Mouse (Mus musculus) right cerebral cortex, postnatal 10 days (tissue): Measurements from ENCODE around the gene 2900026A02Rik.
A peak's percentile ranks its signal among the peaks of the same experiment; 100 is the strongest.

ENCODE experiments used
- DNase-seq, 2 experiments: peaks; one replicate each; pipeline ENCODE4 v3.0.0; 2021; ENCODE audit warnings: low spot score in 2 of 2

2900026A02Rik gene

GRCm38 (mm10) chr5:113150871-113151553, 70.0 kb downstream of the 2900026A02Rik start:
- no peak for DNase-seq

DNA sequence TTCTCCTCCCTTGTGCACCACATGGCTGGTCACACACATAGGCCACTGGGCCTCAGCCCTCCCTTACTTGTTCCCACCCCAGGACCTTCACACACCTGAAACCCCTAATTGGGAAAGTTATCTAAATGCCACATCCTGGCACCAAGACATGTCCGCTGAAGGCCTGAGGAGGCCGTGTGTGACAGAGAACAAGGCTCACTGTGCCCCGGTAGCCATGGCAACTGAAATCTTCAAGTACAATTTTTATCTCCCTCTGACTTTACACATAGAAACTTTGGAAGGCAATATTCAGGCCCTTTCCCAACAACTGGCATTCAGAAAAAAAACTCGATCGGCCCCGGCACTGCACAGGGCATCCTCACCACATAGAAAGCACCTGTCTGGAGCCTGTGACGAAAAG, 72.0 kb downstream of the 2900026A02Rik start:
- no peak for DNase-seq

DNA sequence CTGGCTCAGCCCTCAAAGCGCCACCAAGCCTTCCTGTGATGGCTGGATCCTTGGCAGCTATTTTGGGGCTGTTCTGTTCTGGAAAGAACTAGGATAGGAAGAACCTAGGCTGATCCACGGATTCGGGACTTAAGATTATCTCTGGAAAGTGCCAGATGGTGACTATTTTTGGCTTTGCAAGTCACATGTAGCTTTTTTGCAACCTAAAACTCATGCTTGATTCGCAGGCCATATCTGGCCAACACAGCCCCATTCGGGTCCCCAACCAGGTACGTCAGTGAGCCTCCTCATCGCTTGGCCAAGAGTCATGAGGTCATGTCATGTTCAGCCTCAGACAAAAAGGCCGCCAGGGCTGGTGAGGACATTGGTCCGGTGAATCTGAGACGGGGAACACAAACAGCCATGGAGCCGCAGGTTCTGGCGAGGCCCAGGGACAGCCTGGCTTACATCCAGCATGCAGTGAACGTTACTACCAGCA, 73.0 kb downstream of the 2900026A02Rik start:
- DNase-seq = peak; percentile 71 to 81

DNA sequence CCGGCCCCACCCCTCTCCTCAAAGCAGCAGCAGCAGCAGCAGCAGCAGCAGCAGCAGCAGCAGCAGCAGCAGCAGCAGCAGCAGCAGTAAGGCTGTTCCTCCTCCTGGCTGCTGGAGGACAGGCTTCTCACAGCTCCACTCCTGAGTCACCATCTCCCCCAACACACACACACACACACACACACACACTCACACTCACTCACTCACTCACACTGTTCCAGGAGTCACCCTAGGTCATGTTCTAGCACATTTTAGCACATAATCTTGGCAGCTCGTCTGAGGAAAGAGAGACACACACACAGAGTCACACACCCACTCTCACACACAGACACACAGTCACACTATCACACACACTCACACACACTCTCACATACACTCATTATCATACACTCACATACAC, 74.4 kb downstream of the 2900026A02Rik start:
- no peak for DNase-seq

GRCm38 (mm10) chr5:113145171-113145570, 75.9 kb downstream of the 2900026A02Rik start:
- peak in 1 of 2 experiments; percentile 62 for DNase-seq

DNA sequence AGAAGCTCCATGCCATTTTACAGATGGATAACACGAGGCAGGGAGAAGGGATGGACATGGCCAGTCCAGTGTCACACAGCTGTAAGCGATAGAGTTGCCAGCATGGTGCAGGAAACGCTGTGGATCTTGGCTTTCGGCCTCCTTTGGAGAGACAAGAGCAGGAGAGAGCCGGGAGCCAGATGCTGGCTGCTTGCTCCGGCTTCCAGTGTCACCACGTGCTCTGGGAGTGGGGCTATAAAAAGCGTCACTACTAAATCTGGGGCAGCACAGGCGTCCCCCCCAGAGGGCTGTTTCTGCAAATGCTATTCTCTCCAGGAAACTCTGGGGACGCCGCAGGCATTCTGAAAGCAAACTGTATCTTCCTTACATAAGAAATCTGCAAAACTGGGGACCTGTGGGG, 78.5 kb downstream of the 2900026A02Rik start:
- peak; percentile 89 to 94 for DNase-seq

DNA sequence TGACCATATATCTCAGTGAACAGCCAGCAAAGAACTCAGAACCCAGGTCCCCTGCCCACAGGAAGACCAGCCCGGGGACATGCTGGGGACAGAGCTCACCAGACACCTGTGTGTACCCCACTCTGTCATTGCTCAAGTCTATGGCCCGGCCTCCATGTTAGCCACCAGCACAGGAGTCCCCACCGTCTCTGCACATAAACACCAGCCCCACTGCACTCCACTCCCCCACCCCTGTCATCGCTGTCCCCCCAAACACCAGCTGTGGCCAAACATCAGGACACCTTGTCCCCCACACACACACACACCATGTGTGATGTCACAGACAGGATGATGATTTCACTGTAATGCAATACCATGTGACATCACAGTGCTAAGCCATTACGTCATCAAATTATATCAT, 79.0 kb downstream of the 2900026A02Rik start:
- DNase-seq = no peak

GRCm38 (mm10) chr5:113140872-113141271, 80.2 kb downstream of the 2900026A02Rik start:
- no peak for DNase-seq

- no peak for DNase-seq
These were observed 81.0 kb downstream of the 2900026A02Rik start for GRCm38 (mm10) chr5:113140051-113140450.

GRCm38 (mm10) chr5:113139064-113139726, 81.8 kb downstream of the 2900026A02Rik start:
- peak in 1 of 2 experiments; percentile 78 for DNase-seq

DNA sequence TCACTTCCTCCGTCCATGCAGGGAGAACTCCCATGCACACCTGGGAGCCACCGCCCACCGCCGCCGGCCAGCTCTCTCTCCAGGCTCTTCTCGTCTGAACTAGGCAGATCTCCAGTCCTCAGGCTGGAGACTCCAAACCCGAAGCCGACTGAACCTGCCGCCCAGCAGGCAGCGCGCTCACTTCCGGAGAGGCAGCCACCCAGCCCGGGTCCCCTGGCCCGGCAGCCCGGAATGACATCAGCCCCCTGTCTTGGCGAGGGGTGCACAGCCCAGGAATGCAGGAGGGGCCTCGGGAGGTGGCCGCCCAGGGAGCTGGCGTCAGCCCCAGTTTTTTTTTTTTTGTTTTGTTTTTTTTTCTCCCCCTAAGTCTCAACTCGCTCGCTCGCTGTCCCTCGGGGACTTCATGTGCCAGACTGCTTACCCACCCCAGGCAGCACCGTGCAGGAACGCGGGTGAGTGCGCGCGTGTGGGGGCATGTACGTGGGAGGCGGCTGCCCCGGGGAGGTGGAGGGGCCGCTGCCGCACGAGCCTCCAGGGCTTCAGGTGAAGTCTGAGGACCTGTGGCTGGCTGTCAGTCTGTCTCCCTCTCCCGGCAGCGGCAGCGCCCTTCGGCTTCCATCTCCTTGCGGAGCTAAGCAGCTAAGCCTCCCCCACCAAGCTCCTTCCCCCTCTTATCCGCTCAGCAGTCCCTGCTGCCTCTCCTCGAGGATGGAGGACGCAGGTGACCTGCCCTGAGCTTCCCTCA, 82.5 kb downstream of the 2900026A02Rik start:
- DNase-seq = peak; percentile 70 to 71

- DNase-seq = no peak
These were observed 83.2 kb downstream of the 2900026A02Rik start for GRCm38 (mm10) chr5:113137691-113138318.

DNA sequence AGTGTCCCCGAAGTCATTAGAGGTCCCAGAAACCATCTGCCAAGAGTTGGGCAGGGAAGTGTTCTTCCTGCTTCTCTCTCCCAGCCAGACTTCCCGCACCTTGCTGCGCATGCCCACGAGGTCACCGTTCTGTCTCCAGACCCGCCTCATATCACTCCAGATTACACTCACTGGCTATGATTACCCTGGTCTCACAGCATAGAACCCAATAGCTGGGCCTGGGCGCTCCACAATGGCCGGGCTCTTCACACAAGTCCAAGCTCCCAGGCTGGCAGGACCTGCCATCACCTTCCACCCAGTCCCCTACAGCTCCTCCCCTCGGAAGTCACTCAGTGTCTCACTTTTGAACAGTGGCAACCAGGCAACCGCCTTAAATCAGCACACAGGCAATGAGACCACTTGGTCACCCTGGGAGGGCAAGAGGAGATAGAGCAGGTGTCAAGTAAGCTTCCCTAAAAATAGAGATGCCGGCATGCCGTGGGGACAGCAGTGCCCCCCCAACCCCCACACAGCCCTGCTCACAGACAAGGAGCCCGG, 84.0 kb downstream of the 2900026A02Rik start:
- no peak for DNase-seq

GRCm38 (mm10) chr5:113135513-113135912, 85.5 kb downstream of the 2900026A02Rik start:
- DNase-seq = no peak

GRCm38 (mm10) chr5:113133722-113134710, 87.0 kb downstream of the 2900026A02Rik start:
- no peak for DNase-seq

DNA sequence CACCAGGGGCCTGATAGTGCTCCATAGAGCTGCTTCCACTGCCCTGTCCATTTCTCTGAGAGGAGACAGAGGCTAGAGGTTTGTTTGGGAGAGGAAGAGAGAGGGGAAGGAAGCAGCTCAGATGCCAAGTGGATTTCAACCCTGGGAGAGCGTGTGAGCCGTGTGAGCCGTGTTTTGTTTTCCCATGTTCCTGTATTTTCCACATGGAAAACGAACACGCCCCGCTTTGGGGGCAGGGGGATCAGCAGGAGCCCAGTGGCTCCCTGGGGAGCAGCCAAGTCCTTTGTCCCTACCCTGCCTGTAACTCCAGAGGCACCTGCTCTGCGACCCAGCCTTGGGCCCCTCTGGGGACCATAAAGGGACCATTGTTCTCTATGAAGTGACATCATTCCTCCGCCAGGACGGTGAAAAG, 88.0 kb downstream of the 2900026A02Rik start:
- DNase-seq = no peak

- no peak for DNase-seq
These were observed 88.4 kb downstream of the 2900026A02Rik start for GRCm38 (mm10) chr5:113132635-113133041.

GRCm38 (mm10) chr5:113128426-113128825, 92.6 kb downstream of the 2900026A02Rik start:
- DNase-seq = no peak

- peak in 1 of 2 experiments; percentile 58 for DNase-seq
These were observed 94.6 kb downstream of the 2900026A02Rik start for GRCm38 (mm10) chr5:113126476-113126875.

DNA sequence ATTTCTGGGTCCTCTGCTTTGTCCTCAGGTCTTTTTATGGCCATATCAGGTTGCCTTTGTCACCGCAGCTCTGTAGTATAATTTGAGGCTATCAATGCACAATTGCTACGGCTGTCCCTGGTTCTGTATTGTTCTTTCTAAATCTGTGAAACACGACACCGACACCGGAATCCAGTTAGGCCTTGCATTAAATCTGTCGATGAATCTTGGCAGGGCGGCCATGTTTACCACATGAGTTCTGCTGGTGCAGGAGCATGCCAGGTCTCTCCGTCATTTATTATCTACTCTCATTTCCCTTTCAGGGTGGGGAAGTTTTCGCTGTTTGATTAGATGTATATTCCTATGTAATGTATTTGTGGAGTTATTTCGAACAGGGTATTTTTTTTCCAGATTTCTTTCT, 97.3 kb downstream of the 2900026A02Rik start:
- DNase-seq = no peak
